Mouse (Mus musculus) layer of hippocampus, adult 8-10 months (tissue): Measurements from ENCODE around the gene Mael. TPM values are rescaled to one million over a fixed set of nuclear protein-coding genes. Genes with fewer than 3 reads are reported as not detected.
A peak's percentile ranks its signal among the peaks of the same experiment; 100 is the strongest.

Experiments used
- DNase-seq, 2 experiments: peaks; one replicate each; pipeline ENCODE4 v3.0.0; 2022; ENCODE audit warnings: low spot score in 2 of 2
- total RNA-seq, 4 experiments: library from RNA; stranded (reverse); gene quantifications; 2 replicates each; pipeline ENCODE4 v1.2.4; 2022

Gene Mael
- total RNA-seq = under 1 TPM in 1 of 4 experiments, not detected in 3; 0.41 TPM

GRCm38 (mm10) chr1:166238315-166238969 lies at the start of gene Mael:
Gene Mael (minus strand): TSS chr1:166238747.
- DNase-seq = no peak

- no peak for DNase-seq
Measured at GRCm38 (mm10) chr1:166286231-166286630, 47.7 kb upstream of the Mael start.

GRCm38 (mm10) chr1:166284390-166284789 lies 45.8 kb upstream of the Mael start:
- DNase-seq = no peak

- no peak for DNase-seq
Measured at GRCm38 (mm10) chr1:166283451-166283850, 44.9 kb upstream of the Mael start.

- DNase-seq = peak; percentile 79 to 90
Measured at GRCm38 (mm10) chr1:166282597-166283210, 44.2 kb upstream of the Mael start.

- no peak for DNase-seq
Measured at GRCm38 (mm10) chr1:166281836-166282235, 43.3 kb upstream of the Mael start.

GRCm38 (mm10) chr1:166281287-166281686 lies 42.7 kb upstream of the Mael start:
- DNase-seq = no peak

GRCm38 (mm10) chr1:166280566-166280965 lies 42.0 kb upstream of the Mael start:
- peak; percentile 85 to 87 for DNase-seq

- no peak for DNase-seq
Measured at GRCm38 (mm10) chr1:166279580-166280206, 41.1 kb upstream of the Mael start.

GRCm38 (mm10) chr1:166278786-166279185 lies 40.2 kb upstream of the Mael start:
- DNase-seq = no peak

GRCm38 (mm10) chr1:166268218-166268617 lies 29.7 kb upstream of the Mael start:
- no peak for DNase-seq

GRCm38 (mm10) chr1:166266918-166267317 lies 28.4 kb upstream of the Mael start:
- no peak for DNase-seq

GRCm38 (mm10) chr1:166266001-166266705 lies 27.6 kb upstream of the Mael start:
- no peak for DNase-seq

GRCm38 (mm10) chr1:166259526-166259925 lies 21.0 kb upstream of the Mael start:
- no peak for DNase-seq

GRCm38 (mm10) chr1:166256898-166257297 lies 18.4 kb upstream of the Mael start:
- no peak for DNase-seq

- DNase-seq = no peak
Measured at GRCm38 (mm10) chr1:166256302-166256701, 17.8 kb upstream of the Mael start.

GRCm38 (mm10) chr1:166255651-166256050 lies 17.1 kb upstream of the Mael start:
- no peak for DNase-seq

- no peak for DNase-seq
Measured at GRCm38 (mm10) chr1:166255091-166255490, 16.5 kb upstream of the Mael start.

GRCm38 (mm10) chr1:166253898-166254894 lies 15.6 kb upstream of the Mael start, which contains the start of gene Ildr2:
Gene Ildr2 (plus strand): TSS chr1:166254139.
- peak in 1 of 2 experiments; percentile 55 for DNase-seq

- peak; percentile 51 to 62 for DNase-seq
Measured at GRCm38 (mm10) chr1:166244285-166244684, 5.7 kb upstream of the Mael start.

- DNase-seq = no peak
Measured at GRCm38 (mm10) chr1:166214181-166214580, 24.4 kb downstream of the Mael start.
